Mouse (Mus musculus) C2C12 (cell line): ENCODE measurements around the gene Acsl1.

Source experiments
- CEBPB ChIP-seq: IDR thresholded peaks from one replicate; pipeline ENCODE4 v1.6.1; 2011; ENCODE audit warnings: low read depth, mild to moderate bottlenecking, control low read depth, moderate library complexity
- CTCF ChIP-seq: IDR thresholded peaks from one replicate; pipeline ENCODE4 v1.5.1; 2011; ENCODE audit not compliant: control insufficient read depth, insufficient read depth, insufficient read length
- FOSL1 ChIP-seq: IDR thresholded peaks from one replicate; pipeline ENCODE4 v1.8.0; 2011; ENCODE audit warnings: mild to moderate bottlenecking, low read length; ENCODE audit not compliant: poor library complexity, insufficient read depth, severe bottlenecking
- MAX ChIP-seq: IDR thresholded peaks from one replicate; pipeline ENCODE4 v1.6.1; 2011; ENCODE audit warnings: mild to moderate bottlenecking, control low read depth
- MYOD1 ChIP-seq: IDR thresholded peaks from one replicate; pipeline ENCODE4 v1.6.1; 2011; ENCODE audit warnings: low read depth; ENCODE audit not compliant: control insufficient read depth, insufficient read length
- MYOG ChIP-seq: IDR thresholded peaks from one replicate; pipeline ENCODE4 v1.6.1; 2011; ENCODE audit not compliant: control insufficient read depth, insufficient read length; ENCODE audit errors: extremely low read depth
- USF1 ChIP-seq: IDR thresholded peaks from one replicate; pipeline ENCODE4 v1.6.1; 2011; ENCODE audit warnings: low read depth, mild to moderate bottlenecking, control low read depth, moderate library complexity

DNA sequence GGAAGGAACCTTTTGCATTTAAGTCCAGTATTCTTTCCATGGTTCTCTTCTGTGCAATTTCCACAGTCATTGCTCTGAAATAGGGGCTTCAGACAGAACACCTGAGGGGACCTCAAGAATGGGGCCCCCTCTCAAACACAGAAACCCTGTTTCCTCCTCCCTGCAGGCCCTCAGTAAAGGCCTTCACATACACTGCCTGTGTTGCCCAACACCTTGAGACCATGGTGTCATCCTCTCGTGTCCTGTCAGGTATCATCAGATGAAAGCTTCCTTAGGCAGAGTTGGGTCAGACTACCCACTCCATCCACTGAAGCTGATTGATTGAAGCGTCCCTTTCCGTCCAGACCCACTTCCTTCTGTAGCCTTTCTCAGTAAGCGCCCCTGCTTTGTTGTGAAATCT lies 11.9 kb downstream of the Acsl1 start:
- no peak for TF ChIP-seq CTCF
- no peak for TF ChIP-seq USF1
- TF ChIP-seq FOSL1, result no peak
- no peak for TF ChIP-seq MYOD1
- no peak for TF ChIP-seq MAX
- TF ChIP-seq MYOG, result no peak
- TF ChIP-seq CEBPB, result no peak
